Mouse (Mus musculus) limb, embryonic 15.5 days (tissue): ENCODE measurements around the gene Pbxip1. TPM values are rescaled to one million over a fixed set of nuclear protein-coding genes. Genes with fewer than 3 reads are reported as not detected.

Experiments
- ATAC-seq: fragments of 200-750 bp; cut with Nextera tagmentation; 2 replicates; pipeline ENCODE4 v1.8.0; 2017; ENCODE audit warnings: low read depth, moderate TSS enrichment; ENCODE audit not compliant: insufficient number of reproducible peaks, low FRiP score, low TSS enrichment
- H3K27ac ChIP-seq: fragments of 300-500 bp; sonication (generic); 2 replicates; pipeline ENCODE4 v1.5.1; 2015; ENCODE audit warnings: moderate library complexity, mild to moderate bottlenecking, inconsistent platforms
- H3K27me3 ChIP-seq: fragments of 300-500 bp; sonication (generic); 2 replicates; pipeline ENCODE4 v1.6.1; 2015; ENCODE audit warnings: inconsistent platforms
- H3K36me3 ChIP-seq: fragments of 300-500 bp; sonication (generic); 2 replicates; pipeline ENCODE4 v1.6.1; 2015; ENCODE audit warnings: inconsistent platforms
- H3K4me1 ChIP-seq: fragments of 300-500 bp; sonication (generic); 2 replicates; pipeline ENCODE4 v1.6.1; 2015; ENCODE audit warnings: inconsistent platforms
- H3K4me2 ChIP-seq: fragments of 300-500 bp; sonication (generic); 2 replicates; pipeline ENCODE4 v1.6.1; 2015; ENCODE audit warnings: mild to moderate bottlenecking, inconsistent platforms
- H3K4me3 ChIP-seq: fragments of 300-500 bp; sonication (generic); 2 replicates; pipeline ENCODE4 v1.5.1; 2015; ENCODE audit warnings: mild to moderate bottlenecking, inconsistent platforms
- H3K9ac ChIP-seq: fragments of 300-500 bp; sonication (generic); 2 replicates; pipeline ENCODE4 v1.6.1; 2015; ENCODE audit warnings: inconsistent platforms
- H3K9me3 ChIP-seq: fragments of 300-500 bp; sonication (generic); 2 replicates; pipeline ENCODE4 v1.6.1; 2016; ENCODE audit warnings: inconsistent platforms
- WGBS: fragments of 180-500 bp; shearing (Covaris S2); methylation state at CpG from one replicate; pipeline ENCODE4 v1.1.7; 2015; 5-methylcytosine and 5-hydroxymethylcytosine counted together
- polyA plus RNA-seq: library from polyadenylated mRNA; unstranded; fragments of >200 nt; fragmentation: Nextera tagmentation; extraction: Ambion mirVana; gene quantifications from 2 replicates; pipeline ENCODE4 v1.2.1, GENCODE M21; 2015

The Pbxip1 gene
- polyA plus RNA-seq, 1 experiment from 2014 or later, result 33.9 TPM

DNA sequence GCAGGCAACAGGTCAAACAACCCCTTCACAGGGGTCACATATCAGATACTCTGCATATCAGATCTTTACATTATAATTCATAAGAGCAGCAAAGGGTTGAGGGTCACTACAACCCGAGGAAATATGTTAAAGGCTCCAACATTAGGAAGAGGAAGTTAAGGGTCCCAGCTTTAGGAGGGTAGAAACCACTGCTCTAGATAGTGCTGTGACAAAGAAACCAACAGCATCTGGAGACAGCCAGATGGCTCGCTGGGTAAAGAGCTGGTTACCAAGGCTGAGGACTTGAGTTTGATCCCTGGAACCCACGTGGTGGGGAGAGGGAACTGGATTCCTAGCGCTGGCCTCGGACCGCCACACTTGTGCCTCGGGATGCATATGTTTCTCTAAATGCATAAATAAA, 35.8 kb downstream of the Pbxip1 start:
- peaks cover 24% of the 10 kb centered on the region for H3K36me3 ChIP-seq
- WGBS, result 79% methylated on average over 7 of the region's 7 CpGs
- H3K4me3 ChIP-seq, result no peak overlapping the region
- no peaks in the 10 kb centered on the region for H3K27me3 ChIP-seq
- H3K9ac ChIP-seq, result no peak overlapping the region
- H3K27ac ChIP-seq, result no peak overlapping the region
- no peaks in the 10 kb centered on the region for H3K9me3 ChIP-seq
- H3K4me2 ChIP-seq, result no peak overlapping the region
- no peaks in the 10 kb centered on the region for H3K4me1 ChIP-seq
- ATAC-seq, result no peak

DNA sequence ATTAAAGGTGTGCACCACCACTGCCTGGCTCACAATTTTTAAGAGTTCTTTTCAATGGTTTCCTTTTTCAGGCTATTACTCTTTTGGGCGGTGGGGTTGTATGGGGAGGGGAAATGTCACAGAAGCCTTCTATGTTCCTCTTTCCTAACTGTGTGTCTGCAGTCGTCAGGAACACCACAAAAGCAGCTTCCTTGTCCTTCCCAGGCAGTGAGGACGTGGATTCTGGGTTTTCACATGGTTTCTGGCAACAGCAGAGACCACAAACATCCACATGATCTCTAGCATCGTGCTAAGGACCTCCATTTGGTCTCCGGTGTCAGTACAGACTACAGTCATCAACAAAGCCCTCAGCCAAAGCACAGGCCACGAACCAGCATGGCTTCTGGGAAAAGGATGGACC, 37.3 kb downstream of the Pbxip1 start:
- no peak for ATAC-seq
- Histone ChIP-seq H3K9ac (no peak overlapping the region), H3K4me3 (no peak overlapping the region), H3K36me3 (peaks cover 8% of the 10 kb centered on the region; the same call in 1 of the 2 replicates), H3K27ac (no peak overlapping the region), H3K27me3 (no peaks in the 10 kb centered on the region), H3K4me2 (no peak overlapping the region), H3K9me3 (no peaks in the 10 kb centered on the region), H3K4me1 (no peaks in the 10 kb centered on the region)
- WGBS, result 67% methylated on average over 6 of the region's 6 CpGs

DNA sequence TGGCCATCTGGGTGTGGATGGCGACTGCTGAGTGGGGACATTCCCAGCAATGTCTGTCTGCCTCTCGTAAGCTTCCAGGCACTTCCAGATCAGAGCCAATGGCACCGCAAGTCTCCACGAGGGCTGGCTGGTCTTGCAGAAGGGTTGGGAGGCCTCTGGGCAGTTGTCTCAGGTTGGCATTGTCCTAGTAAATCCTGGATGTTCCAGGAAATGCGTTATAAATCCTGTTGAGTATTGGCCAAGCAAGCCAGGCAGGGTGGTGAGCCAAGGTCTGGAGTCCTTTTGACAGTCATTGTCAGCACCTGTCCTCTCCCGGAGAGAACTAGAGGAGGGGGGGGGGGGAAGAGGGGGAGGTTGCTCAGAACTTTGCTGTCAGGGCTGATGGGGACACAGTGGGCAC, 42.5 kb downstream of the Pbxip1 start:
- Histone ChIP-seq H3K27me3 (no peaks in the 10 kb centered on the region), H3K4me2 (no peak overlapping the region), H3K4me1 (no peaks in the 10 kb centered on the region), H3K27ac (no peak overlapping the region), H3K9me3 (no peaks in the 10 kb centered on the region), H3K36me3 (no peaks in the 10 kb centered on the region), H3K9ac (no peak overlapping the region), H3K4me3 (no peak overlapping the region)
- no peak for ATAC-seq
- WGBS, result 68% methylated on average over 6 of the region's 6 CpGs

DNA sequence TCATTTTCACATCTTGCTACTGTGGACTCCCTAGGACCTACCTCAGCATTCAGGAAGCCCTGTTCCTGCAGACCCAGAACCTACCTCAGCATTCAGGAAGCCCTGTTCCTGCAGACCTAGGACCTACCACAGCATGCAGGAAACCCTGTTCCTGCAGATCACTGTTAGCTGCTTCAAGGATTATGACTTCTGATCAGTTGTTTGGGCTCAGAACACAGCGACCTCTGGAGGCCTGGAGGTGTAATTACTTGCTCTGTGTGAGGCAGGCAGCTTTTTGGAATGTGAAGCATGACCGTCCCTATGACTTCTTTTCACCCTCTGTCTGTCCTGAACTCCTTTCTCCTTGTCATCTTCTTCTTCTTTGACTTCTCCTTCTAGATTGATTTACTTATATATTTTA, 45.0 kb downstream of the Pbxip1 start:
- peaks cover 3% of the 10 kb centered on the region; the same call in 1 of the 2 replicates for H3K27me3 ChIP-seq
- no peaks in the 10 kb centered on the region for H3K9me3 ChIP-seq
- no peak for ATAC-seq
- 41% methylated on average over 2 of the region's 2 CpGs for WGBS
- no peak overlapping the region for H3K9ac ChIP-seq
- peaks cover 6% of the 10 kb centered on the region; the same call in 1 of the 2 replicates for H3K4me1 ChIP-seq
- H3K4me3 ChIP-seq, result no peak overlapping the region
- H3K4me2 ChIP-seq, result no peak overlapping the region
- H3K27ac ChIP-seq, result no peak overlapping the region
- no peaks in the 10 kb centered on the region for H3K36me3 ChIP-seq

DNA sequence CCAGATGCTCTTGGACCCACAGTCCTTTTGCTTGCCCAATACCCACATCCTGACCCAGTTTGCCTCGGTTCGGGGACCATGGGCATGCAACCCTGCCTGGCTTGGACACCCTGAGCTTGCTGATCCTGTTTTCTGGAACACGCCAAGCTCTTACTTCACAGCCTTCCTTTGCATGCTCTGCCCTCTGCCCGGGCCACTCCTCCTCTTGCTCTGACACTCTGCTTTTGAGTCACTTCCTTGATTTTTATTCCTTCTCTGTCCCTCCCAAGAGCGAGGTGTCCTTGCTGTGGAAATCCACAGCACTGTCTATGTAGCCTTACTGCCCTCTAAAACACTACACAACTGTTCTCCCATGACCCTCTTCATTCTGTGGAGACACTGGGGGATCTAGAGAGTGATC, 45.7 kb downstream of the Pbxip1 start:
- no peaks in the 10 kb centered on the region for H3K36me3 ChIP-seq
- no peak for ATAC-seq
- WGBS, result 81% methylated on average over 5 of the region's 5 CpGs

DNA sequence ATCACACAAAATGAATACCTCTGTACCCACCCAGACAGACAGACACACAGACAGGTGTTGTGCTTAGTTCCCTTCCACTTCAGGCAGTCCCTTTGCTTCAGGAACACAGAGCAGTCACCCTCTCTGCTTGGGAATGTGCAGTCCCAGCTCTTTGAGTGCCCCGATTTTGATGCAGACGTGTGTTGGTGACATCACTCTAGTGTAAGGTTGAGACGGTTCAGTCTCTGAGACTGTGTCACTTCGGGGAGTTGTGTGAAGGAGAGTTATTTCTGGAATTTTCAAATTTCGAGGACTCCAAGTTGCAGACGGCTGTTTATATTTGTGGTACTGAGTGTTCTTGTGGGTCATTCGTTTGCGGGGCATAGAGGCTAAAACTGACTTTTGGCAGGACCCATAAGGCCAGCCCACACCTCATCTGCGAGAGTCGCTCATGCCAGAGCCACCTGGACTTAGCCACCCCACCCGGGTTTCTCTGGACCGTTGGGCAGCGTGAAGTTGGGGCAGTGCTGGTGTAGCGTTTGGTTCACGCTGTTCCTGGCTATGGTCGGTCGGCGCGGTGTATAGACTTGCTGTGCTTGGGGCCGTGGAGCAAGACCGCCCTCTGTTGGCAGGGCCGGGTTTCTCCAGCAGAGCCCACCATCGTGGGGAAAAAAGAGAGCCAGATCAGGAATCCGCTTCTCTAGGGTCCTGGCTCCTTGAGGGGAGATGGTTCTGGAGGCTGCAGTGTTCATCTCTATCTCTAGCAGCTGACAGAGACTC, 48.4 kb downstream of the Pbxip1 start:
- Histone ChIP-seq H3K36me3 (no peaks in the 10 kb centered on the region), H3K4me2 (peak overlapping the region; percentile 44), H3K4me3 (peak overlapping the region; percentile 16), H3K9ac (no peak overlapping the region), H3K4me1 (peaks cover 6% of the 10 kb centered on the region; the same call in 1 of the 2 replicates), H3K9me3 (no peaks in the 10 kb centered on the region), H3K27ac (no peak overlapping the region), H3K27me3 (peaks cover 3% of the 10 kb centered on the region; the same call in 1 of the 2 replicates)
- 19% methylated on average over 24 of the region's 24 CpGs for WGBS
- ATAC-seq, result 0 out of 2 replicates have a peak, but pooled peaks have one; percentile 69

More for the DNA sequence above, 45.7 kb downstream of the Pbxip1 start:
- Histone ChIP-seq H3K9ac (no peak overlapping the region), H3K27ac (no peak overlapping the region), H3K4me3 (no peak overlapping the region), H3K27me3 (peaks cover 3% of the 10 kb centered on the region; the same call in 1 of the 2 replicates), H3K4me1 (peaks cover 6% of the 10 kb centered on the region; the same call in 1 of the 2 replicates), H3K9me3 (no peaks in the 10 kb centered on the region), H3K4me2 (no peak overlapping the region)

DNA sequence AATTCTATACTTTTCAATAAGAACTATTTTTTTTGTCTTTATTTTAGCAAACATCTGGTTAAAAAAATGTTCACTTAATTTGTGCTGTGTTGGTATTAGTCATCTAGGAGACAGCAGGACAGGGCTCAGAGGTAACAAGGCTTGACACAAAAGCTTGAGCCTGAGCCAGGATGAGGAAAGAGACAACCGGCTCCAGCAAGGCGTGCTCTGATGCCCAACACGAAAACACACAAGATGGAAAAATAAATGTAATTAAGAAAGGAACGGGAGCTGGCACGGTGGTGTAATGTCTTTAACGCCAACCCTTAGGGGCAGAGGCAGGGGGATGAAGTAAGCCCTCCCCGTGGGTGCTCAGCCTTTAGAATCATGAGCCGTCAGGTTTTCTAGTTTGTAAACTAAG, 49.6 kb downstream of the Pbxip1 start:
- Histone ChIP-seq H3K4me1 (peaks cover 6% of the 10 kb centered on the region; the same call in 1 of the 2 replicates), H3K4me2 (no peak overlapping the region), H3K27ac (no peak overlapping the region), H3K4me3 (no peak overlapping the region), H3K36me3 (no peaks in the 10 kb centered on the region), H3K9me3 (no peaks in the 10 kb centered on the region), H3K9ac (no peak overlapping the region), H3K27me3 (peaks cover 3% of the 10 kb centered on the region; the same call in 1 of the 2 replicates)
- WGBS, result 70% methylated on average over 8 of the region's 8 CpGs
- no peak for ATAC-seq

DNA sequence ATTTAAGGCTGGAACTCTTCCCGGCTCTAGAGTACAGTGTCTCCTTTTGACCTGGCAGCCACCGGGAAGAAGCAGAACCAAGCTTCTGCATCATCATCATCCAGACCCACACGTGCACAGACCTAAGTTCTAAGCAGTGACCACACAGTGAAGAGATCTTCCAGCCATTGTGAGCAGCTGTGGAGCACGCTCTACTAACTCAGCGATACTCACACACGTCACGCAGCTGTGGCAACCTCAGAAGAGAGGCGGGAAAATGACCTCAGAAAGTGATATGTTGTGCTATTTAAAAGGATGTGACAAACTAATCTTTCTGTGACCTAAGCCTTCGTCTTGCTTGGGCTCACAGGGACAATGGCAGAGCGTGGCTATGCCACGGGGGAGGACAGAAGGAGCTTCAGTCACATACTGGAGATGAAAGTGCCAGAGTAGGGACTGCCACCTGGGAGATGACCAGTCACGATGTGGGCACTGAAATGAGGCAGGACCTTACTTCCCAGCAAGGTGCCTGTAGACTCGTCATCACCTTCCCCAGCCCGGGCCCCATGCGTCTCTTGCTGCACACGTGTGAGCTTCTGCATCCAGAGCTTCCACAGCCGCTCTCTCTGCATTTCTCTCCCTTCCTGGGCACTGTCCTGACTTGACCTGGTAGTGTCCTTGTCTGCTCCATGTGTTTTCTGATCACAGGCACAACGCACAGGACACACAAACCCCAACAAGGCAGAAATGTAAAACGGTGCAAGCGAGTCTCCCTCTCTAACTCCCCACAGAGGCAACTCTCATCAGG, 50.6 kb downstream of the Pbxip1 start:
- Histone ChIP-seq H3K36me3 (no peaks in the 10 kb centered on the region), H3K4me1 (peaks cover 8% of the 10 kb centered on the region), H3K4me2 (no peak overlapping the region), H3K27ac (no peak overlapping the region), H3K9ac (no peak overlapping the region), H3K9me3 (no peaks in the 10 kb centered on the region), H3K4me3 (no peak overlapping the region), H3K27me3 (peaks cover 3% of the 10 kb centered on the region; the same call in 1 of the 2 replicates)
- 61% methylated on average over 20 of the region's 20 CpGs for WGBS
- no peak for ATAC-seq

DNA sequence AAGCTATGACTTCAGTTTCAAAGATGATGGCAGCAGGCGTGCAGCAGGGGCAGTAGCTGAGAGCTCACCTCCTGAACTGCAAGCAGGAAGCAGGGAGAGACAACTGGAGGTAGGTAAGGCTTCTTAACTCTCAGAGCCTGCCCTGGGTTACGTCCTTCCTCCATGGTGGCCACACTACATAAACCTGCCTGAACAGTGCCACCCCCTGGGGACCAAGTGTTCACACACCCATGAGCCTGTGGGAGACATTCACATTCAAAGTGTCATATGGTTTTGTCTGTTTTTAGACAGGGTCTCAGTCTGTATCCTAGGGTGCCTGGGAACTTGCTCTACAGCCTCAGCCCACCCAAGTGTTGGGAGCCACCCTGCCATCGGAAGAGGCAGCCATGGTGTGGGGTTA, 54.3 kb downstream of the Pbxip1 start:
- Histone ChIP-seq H3K9ac (no peak overlapping the region), H3K27me3 (peaks cover 3% of the 10 kb centered on the region; the same call in 1 of the 2 replicates), H3K4me3 (no peak overlapping the region), H3K9me3 (no peaks in the 10 kb centered on the region), H3K4me2 (no peak overlapping the region), H3K4me1 (peaks cover 10% of the 10 kb centered on the region), H3K27ac (no peak overlapping the region), H3K36me3 (no peaks in the 10 kb centered on the region)
- no peak for ATAC-seq
- 83% methylated on average over 3 of the region's 3 CpGs for WGBS

DNA sequence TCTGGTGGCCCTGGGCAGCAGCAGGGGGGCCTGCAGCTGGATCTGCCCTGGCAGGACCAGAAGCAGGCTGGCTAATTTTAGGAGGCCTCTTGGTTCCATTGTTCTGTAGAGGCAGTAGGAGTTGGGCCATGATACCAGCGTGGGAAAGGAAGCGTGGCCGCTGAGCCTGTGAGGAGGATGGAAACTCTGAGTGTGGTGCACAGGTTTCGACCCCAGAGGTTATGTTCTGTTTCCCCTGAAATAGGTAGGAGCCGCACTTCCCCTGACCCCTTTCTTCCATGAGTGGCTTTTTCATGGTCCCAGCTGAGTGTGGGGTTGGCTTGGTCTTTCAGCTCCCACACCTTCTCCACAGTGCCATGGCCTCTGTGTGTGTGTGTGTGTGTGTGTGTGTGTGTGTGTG, 55.1 kb downstream of the Pbxip1 start:
- H3K36me3 ChIP-seq, result no peaks in the 10 kb centered on the region
- no peak for ATAC-seq

DNA sequence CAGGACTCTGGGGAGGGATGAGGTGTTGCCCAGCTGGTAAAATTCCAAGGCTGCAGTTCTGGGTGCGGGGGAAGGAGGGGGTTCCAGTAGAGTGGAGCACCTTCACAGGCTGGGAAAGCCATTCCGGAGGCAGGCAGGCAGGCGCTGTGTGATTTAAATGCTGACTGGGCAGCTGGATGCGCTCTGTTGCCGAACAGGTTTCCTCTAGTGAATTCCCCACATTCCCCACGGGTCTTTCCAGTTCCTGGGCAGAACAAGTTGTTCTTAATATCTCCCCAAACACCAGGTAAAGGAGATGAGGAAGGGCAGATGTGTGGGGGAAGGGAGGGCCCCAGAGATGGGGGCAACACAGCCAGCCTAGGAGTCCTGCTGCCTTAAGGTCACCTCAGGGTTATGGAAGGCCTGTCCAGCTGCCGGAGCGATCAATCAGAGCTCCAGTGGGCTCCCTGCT, 56.2 kb downstream of the Pbxip1 start:
- ATAC-seq, result no peak
- Histone ChIP-seq H3K4me3 (no peak overlapping the region), H3K9me3 (no peaks in the 10 kb centered on the region), H3K4me2 (no peak overlapping the region), H3K9ac (no peak overlapping the region), H3K4me1 (peaks cover 10% of the 10 kb centered on the region), H3K36me3 (no peaks in the 10 kb centered on the region), H3K27ac (no peak overlapping the region), H3K27me3 (no peaks in the 10 kb centered on the region)
- 25% methylated on average over 8 of the region's 8 CpGs for WGBS

More for the DNA sequence above, 55.1 kb downstream of the Pbxip1 start:
- peaks cover 10% of the 10 kb centered on the region for H3K4me1 ChIP-seq
- WGBS, result 84% methylated on average over 5 of the region's 5 CpGs
- H3K9ac ChIP-seq, result no peak overlapping the region
- H3K27me3 ChIP-seq, result no peaks in the 10 kb centered on the region
- H3K9me3 ChIP-seq, result no peaks in the 10 kb centered on the region
- H3K4me3 ChIP-seq, result no peak overlapping the region
- H3K4me2 ChIP-seq, result no peak overlapping the region
- H3K27ac ChIP-seq, result no peak overlapping the region

DNA sequence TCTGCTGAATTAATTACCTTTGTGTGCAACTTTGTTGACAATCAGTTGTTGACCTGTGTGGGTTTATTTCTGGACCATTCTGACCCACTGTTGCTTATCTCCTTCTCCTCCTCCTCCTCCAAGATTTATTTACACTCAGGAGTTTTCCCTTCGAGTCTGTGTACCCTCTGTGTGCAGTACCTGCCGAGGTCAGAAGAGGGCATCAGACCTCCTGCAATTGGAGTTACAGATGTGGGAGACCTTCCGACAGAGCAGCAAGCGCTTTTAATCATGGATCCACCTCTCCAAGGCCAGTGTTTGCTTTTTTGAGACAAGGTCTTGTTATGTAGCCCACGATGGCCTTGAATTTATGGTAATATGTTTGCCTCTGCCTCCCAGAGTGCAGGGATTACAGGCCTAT, 58.1 kb downstream of the Pbxip1 start:
- Histone ChIP-seq H3K4me2 (no peak overlapping the region), H3K9ac (no peak overlapping the region), H3K36me3 (no peaks in the 10 kb centered on the region), H3K27ac (no peak overlapping the region), H3K9me3 (no peaks in the 10 kb centered on the region), H3K4me1 (peaks cover 10% of the 10 kb centered on the region), H3K4me3 (no peak overlapping the region), H3K27me3 (no peaks in the 10 kb centered on the region)
- 85% methylated on average over 5 of the region's 5 CpGs for WGBS
- no peak for ATAC-seq
